26 mouse cellular contexts compared by ENCODE assay signal in the genomic region with DNA sequence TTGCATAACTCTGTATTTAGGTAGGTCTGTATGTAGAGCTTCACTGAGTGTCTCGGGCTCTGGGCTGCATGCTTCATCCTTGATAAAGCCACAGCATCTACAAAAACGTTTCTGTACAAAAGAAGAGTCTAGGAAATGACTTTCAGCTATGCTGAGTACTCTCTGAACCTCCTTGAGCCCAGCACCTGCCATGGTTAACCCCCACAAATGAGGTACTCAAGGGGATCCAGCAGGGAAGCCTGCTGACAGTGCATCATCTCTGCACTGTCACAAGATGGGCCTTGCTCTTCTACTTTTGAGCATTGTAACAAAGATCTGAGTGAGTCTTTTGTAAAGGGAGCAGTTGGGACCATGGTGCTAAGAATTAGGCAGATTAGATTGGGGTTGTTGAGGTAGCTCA.
DNase-seq lines count a peak whose midpoint lies in the region; ATAC-seq lines count a peak whose summit lies in the region.
"Had no signal": no experiment of that assay in that cellular context is flagged by ENCODE, and none has a peak within 500 bp of the region (broad histone marks: within the 10 kb centered on the region; RNA-seq: fewer than 3 reads in every experiment).

No protein-coding gene starts in this region.

- no peak overlapping the region for H3K9ac ChIP-seq in kidney, embryonic 15.5 days
- peak overlapping the region; percentile 30; the same call in 1 of the 2 replicates for H3K9ac ChIP-seq in liver, embryonic 13.5 days
- H3K9ac ChIP-seq: hindbrain, embryonic 15.5 days; neural tube, embryonic 13.5 days had no signal

- peak overlapping the region; percentile 93; the same call in 1 of the 2 replicates for H3K27ac ChIP-seq in kidney, embryonic 15.5 days
- peak overlapping the region; percentile 91 for H3K27ac ChIP-seq in liver, embryonic 13.5 days
- H3K27ac ChIP-seq: hindbrain, embryonic 10.5 days; hindbrain, embryonic 15.5 days; neural tube, embryonic 13.5 days; stomach, postnatal 0 days had no signal

- no peaks in the 10 kb centered on the region for H3K27me3 ChIP-seq in kidney, embryonic 15.5 days
- H3K27me3 ChIP-seq in liver, embryonic 13.5 days = no peaks in the 10 kb centered on the region
- H3K27me3 ChIP-seq: CH12.LX; hindbrain, embryonic 15.5 days; neural tube, embryonic 13.5 days had no signal

- no peak for DNase-seq in kidney, adult 11 months
- DNase-seq in thymus, postnatal 14 days = peak; percentile 51
- no peak for DNase-seq in thymus, adult 18-20 months
- DNase-seq in liver, embryonic 13.5 days = no peak
- DNase-seq in B cell, adult 2 months = no peak
- no peak for DNase-seq in testis, postnatal 14 days (ENCODE audit: low spot score)
- DNase-seq: adrenal gland, postnatal 10 days; cerebellum, adult 11-12 months; cerebellum, adult 9-11 months; gastrocnemius, postnatal 25 days; heart, postnatal 14 days; kidney, adult 9 months; kidney, postnatal 25 days; lung, postnatal 36 days; right cerebral cortex, postnatal 4 days had no signal

- H3K9me3 ChIP-seq in kidney, embryonic 15.5 days (replicated peaks) = no peaks in the 10 kb centered on the region
- H3K9me3 ChIP-seq in liver, embryonic 13.5 days (replicated peaks) = no peaks in the 10 kb centered on the region
- H3K9me3 ChIP-seq: hindbrain, embryonic 10.5 days; hindbrain, embryonic 15.5 days; neural tube, embryonic 13.5 days had no signal

- no peak overlapping the region for H3K4me2 ChIP-seq in kidney, embryonic 15.5 days
- peak overlapping the region; percentile 69; the same call in 1 of the 2 replicates for H3K4me2 ChIP-seq in liver, embryonic 13.5 days
- H3K4me2 ChIP-seq: heart, embryonic 11.5 days; hindbrain, embryonic 15.5 days; midbrain, embryonic 11.5 days; neural tube, embryonic 13.5 days had no signal

- peaks cover 11% of the 10 kb centered on the region for H3K36me3 ChIP-seq in kidney, embryonic 15.5 days
- H3K36me3 ChIP-seq in liver, embryonic 13.5 days = peaks cover 5% of the 10 kb centered on the region; the same call in 1 of the 2 replicates

- no peak for ATAC-seq in kidney, embryonic 15.5 days (replicated peaks; ENCODE audit: low FRiP score)
- ATAC-seq in liver, embryonic 13.5 days (ENCODE audit: low read depth) = no peak
- ATAC-seq: forebrain, embryonic 16.5 days; inflammation-experienced regulatory T-cells, adult 6 months had no signal

- 69% methylated on average over 2 of the region's 2 CpGs for WGBS in kidney, embryonic 15.5 days
- WGBS in liver, embryonic 13.5 days (ENCODE audit: insufficient replicate concordance) = 28% methylated on average over 2 of the region's 2 CpGs

- peaks cover 65% of the 10 kb centered on the region for H3K4me1 ChIP-seq in kidney, embryonic 15.5 days
- peaks cover 79% of the 10 kb centered on the region for H3K4me1 ChIP-seq in liver, embryonic 13.5 days (replicated peaks)

- no peak overlapping the region for H3K4me3 ChIP-seq in kidney, embryonic 15.5 days (replicated peaks)
- H3K4me3 ChIP-seq in liver, embryonic 13.5 days (replicated peaks) = no peak overlapping the region
- H3K4me3 ChIP-seq: erythroblast, embryonic 14.5 days; hindbrain, embryonic 10.5 days; hindbrain, embryonic 15.5 days; neural tube, embryonic 13.5 days had no signal
